Mouse (Mus musculus) cerebellum, adult 2 months (tissue): ENCODE results near the gene Gpcpd1.

ENCODE experiments used
- CTCF ChIP-seq: fragments of 200-500 bp; IDR thresholded peaks from 2 replicates; pipeline ENCODE4 v1.5.1; 2011; ENCODE audit warnings: low read depth, mild to moderate bottlenecking, control low read depth, low read length, moderate library complexity, borderline replicate concordance; ENCODE audit not compliant: insufficient read depth
- POLR2A ChIP-seq: fragments of 200-500 bp; IDR thresholded peaks from 2 replicates; pipeline ENCODE4 v1.6.1; 2011; ENCODE audit warnings: low read length, control low read depth, borderline replicate concordance; ENCODE audit not compliant: insufficient read depth

DNA sequence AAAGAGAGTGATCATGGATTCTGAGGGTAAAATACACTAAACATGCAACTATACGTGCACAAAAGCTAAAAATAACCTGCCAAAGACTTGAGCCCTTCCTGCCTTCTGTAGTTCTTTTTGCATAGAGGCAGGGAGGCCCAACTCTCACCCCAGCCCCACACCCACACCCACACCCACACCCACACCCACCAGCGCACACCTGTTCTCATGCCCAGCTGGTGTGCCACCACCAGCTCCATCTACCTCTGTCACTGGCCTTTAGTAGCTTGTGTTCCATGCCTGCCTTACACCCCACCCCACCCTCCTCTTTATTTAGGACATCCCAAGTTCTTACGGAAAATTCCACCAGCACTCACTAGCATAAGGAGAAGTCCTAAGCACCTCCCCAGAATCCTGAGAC lies 89.2 kb downstream of the Gpcpd1 start:
- TF ChIP-seq CTCF: no peak
- TF ChIP-seq POLR2A: no peak
